Mouse (Mus musculus) myocyte (in vitro differentiated cells): ENCODE results near the gene Aadat. TPM values are rescaled to one million over a fixed set of nuclear protein-coding genes. Genes with fewer than 3 reads are reported as not detected.

Experiments used
- H3K27me3 ChIP-seq: one replicate; pipeline ENCODE4 v1.6.1; 2011; ENCODE audit not compliant: control insufficient read depth, insufficient read depth, insufficient read length
- H3K36me3 ChIP-seq: one replicate; pipeline ENCODE4 v1.6.1; 2011; ENCODE audit not compliant: control insufficient read depth, insufficient read depth
- H3K4me2 ChIP-seq: one replicate; pipeline ENCODE4 v1.6.1; 2011; ENCODE audit warnings: low read depth, control low read depth
- H3K4me3 ChIP-seq: one replicate; pipeline ENCODE4 v1.5.1; 2011; ENCODE audit warnings: mild to moderate bottlenecking, control low read depth, moderate library complexity
- H3K79me2 ChIP-seq: one replicate; pipeline ENCODE4 v1.6.1; 2011; ENCODE audit not compliant: control insufficient read depth, insufficient read depth
- H3ac ChIP-seq: one replicate; pipeline ENCODE4 v1.6.1; 2011; ENCODE audit not compliant: control insufficient read depth, insufficient read length
- MYOG ChIP-seq, 3 experiments: IDR thresholded peaks; one replicate each; pipeline ENCODE4 v1.6.1; 2011; ENCODE audit warnings: control low read depth in 2 of 3, low read depth in 2 of 3, mild to moderate bottlenecking in 2 of 3; ENCODE audit not compliant: insufficient read length in 2 of 3, control insufficient read depth in 1 of 3, insufficient read depth in 1 of 3
- POLR2AphosphoS2 ChIP-seq: IDR thresholded peaks from one replicate; pipeline ENCODE4 v1.6.1; 2011; ENCODE audit warnings: low read depth, control low read depth; ENCODE audit not compliant: insufficient read length
- SRF ChIP-seq: IDR thresholded peaks from one replicate; pipeline ENCODE4 v1.6.1; 2011; ENCODE audit warnings: low read depth; ENCODE audit not compliant: control insufficient read depth, insufficient read length
- TCF12 ChIP-seq: IDR thresholded peaks from one replicate; pipeline ENCODE4 v1.6.1; 2011; ENCODE audit warnings: mild to moderate bottlenecking, control low read depth; ENCODE audit not compliant: poor library complexity, insufficient read depth, severe bottlenecking
- polyA plus RNA-seq: library from polyadenylated mRNA; unstranded; fragments of >200 nt; fragmentation: generic; extraction: Trizol; gene quantifications from one replicate; pipeline ENCODE4 v1.2.1, GENCODE M21; 2012; ENCODE audit warnings: missing spikeins

The Aadat gene
- polyA plus RNA-seq, 1 experiment: 0.04 TPM

DNA sequence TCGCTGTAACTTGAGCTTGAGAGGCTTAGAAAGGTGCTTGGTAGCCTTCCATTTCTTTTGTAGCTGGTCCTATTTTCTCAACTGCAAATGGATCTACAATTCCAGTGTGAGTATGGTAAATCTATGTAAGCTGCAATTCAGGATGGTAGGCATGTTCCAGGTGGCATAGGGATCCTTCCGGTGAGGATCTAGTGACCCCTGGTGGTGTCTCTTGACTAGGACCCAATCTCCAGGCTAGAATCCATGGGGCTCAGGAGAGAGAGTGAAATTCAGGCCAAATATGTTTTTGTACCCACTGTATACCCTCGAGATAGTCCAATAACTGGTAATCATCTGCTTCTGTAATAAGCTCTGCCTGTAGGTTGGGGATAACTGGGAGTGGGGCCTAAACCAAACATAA is 89.0 kb downstream of the Aadat start:
- no peak overlapping the region for H3K4me2 ChIP-seq
- no peak for TF ChIP-seq TCF12
- TF ChIP-seq MYOG (IDR thresholded peaks at IDR 0.05; ENCODE audit: control insufficient read depth in 1 of 3, insufficient read depth in 1 of 3, insufficient read length in 2 of 3, low read depth in 2 of 3): no peak
- no peak for TF ChIP-seq SRF
- TF ChIP-seq POLR2AphosphoS2: no peak
- H3K36me3 ChIP-seq: no peaks in the 10 kb centered on the region
- no peak overlapping the region for H3K4me3 ChIP-seq
- H3ac ChIP-seq: no peak overlapping the region
- no peaks in the 10 kb centered on the region for H3K79me2 ChIP-seq
- H3K27me3 ChIP-seq: no peaks in the 10 kb centered on the region

Other genes with a start within 250 kb of the Aadat start
- gene Gm10283, start 2.7 kb upstream of the Aadat start, polyA plus RNA-seq: not detected
- 12.9 TPM for gene Mfap3l, start 126.9 kb downstream of the Aadat start, polyA plus RNA-seq